Mouse (Mus musculus): ENCODE data around the gene Usf2. TPM values are rescaled to one million over a fixed set of nuclear protein-coding genes. Genes with fewer than 3 reads are reported as not detected.

Usf2 gene
- total RNA-seq (2021): 100 to 1,000 TPM in 1 of 2 experiments, 10 to 100 TPM in 1; 99.4 to 112 TPM
- long read RNA-seq, experiment 1, transcript Usf2-201 (10 exons, 2,419 nt): major isoform, 9 of 21 reads
- long read RNA-seq, experiment 1, partial matches to known transcripts: 1 of 21 reads
- long read RNA-seq, experiment 1, other reads (novel, unspliced or antisense): 6 of 21 reads
- long read RNA-seq, experiment 2, transcript Usf2-201 (10 exons, 2,419 nt): major isoform, 6 of 16 reads
- long read RNA-seq, experiment 2, partial matches to known transcripts: 3 of 16 reads
- long read RNA-seq, experiment 2, other reads (novel, unspliced or antisense): 7 of 16 reads

DNA sequence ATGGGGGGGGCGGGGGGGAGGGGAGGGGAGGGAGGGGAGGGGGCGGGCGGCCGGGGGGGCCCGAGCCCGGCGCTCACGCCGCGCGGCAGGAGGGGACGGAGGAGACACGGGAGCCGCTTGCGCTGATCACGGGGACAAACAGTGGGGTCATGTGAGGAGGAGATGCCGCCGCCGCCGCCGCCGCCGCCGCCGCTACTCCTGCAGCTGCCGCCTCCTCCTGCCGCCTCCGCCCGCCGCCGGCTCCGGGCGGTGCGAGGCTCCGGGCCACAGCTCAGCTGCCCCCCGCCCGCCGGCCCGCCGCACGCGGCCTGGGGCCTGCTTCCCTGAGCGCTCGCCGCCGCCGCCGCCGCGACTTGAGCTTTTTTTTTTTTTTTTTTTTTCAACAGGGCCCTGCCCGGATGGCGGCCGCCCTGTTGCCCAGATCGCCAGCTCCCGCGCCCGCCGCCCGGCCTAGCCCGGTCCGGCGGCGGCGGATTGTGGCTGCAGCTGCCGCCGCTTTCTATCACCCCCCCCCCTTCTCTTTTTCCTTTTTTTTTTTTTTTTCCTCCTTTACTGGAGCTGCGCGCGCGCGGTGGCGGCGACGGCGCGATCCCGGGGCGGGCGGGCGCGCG is at the start of gene Usf2:
Usf2 (minus strand) TSS at position 48 of the 611 bp plus-strand sequence.
- DNase-seq: peak; percentile 79 to 88

- DNase-seq: peak; percentile 38 to 70
These were observed 46.0 kb upstream of the Usf2 start for GRCm38 (mm10) chr7:31002650-31003049.

DNA sequence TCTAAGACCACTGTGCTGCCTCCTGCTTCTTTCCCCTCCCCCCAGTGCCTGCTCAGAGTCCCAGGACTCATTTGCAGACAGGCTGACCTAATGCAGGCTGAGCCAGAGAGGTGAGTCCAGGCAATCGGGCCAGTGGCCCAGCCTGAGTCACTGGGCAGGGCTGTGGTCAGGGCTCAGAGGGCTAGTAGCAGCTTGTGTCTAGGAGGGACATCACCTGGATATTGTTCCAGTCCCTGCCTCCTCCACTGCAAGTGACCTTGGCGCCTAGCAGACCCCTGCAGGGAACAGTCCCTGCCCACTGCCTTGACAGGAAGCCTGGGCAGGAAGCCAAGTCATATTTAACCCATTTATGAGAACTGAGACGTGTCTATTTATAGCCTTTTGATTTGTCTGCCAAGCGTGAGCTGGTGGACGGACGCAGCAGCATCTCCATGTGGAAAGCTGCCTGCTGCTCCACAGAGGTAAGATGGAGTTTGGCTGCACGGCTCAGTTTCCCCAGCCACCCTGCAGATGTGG is 44.0 kb upstream of the Usf2 start:
- peak; percentile 83 to 89 for DNase-seq

DNA sequence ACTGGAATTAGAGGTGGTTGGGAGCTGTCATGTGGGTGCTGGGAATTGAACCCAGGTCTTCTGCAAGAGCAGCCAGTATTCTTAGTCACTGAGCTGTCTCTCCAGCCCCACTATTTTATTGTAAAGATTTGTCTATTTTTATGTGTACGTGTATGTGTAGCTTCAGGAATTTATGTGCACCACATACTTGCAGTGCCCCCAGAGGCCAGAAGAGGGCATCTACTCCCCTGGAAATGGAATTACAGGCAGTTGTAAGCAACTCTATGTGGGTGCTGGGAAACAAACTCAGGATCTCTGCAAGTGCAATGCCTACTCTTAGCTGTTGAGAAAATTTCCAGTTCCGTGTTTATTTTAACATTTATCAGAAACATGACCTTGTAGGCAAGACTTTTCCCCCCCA is 39.9 kb upstream of the Usf2 start:
- no peak for DNase-seq

GRCm38 (mm10) chr7:30993986-30994385 is 37.4 kb upstream of the Usf2 start:
- DNase-seq: no peak

DNA sequence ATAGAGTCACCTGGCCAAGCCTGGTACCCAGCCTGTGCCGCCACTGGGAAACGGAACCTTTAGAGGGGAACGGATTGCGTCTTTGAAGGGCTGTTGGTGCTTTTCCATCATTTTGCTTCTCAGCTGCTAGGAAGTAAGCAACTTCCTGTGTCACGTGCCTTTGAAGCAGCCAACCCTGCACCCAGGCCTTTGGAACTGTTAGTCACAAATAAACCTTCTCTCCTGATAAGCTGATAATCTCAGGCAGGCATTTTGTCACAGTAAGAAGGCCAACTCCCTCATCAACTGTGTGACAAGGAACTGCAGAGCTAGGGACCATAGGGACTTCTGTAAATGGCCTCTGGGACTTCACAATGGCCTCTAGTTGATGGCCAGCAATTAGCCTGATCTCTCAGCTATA is 35.5 kb upstream of the Usf2 start:
- DNase-seq: no peak

DNA sequence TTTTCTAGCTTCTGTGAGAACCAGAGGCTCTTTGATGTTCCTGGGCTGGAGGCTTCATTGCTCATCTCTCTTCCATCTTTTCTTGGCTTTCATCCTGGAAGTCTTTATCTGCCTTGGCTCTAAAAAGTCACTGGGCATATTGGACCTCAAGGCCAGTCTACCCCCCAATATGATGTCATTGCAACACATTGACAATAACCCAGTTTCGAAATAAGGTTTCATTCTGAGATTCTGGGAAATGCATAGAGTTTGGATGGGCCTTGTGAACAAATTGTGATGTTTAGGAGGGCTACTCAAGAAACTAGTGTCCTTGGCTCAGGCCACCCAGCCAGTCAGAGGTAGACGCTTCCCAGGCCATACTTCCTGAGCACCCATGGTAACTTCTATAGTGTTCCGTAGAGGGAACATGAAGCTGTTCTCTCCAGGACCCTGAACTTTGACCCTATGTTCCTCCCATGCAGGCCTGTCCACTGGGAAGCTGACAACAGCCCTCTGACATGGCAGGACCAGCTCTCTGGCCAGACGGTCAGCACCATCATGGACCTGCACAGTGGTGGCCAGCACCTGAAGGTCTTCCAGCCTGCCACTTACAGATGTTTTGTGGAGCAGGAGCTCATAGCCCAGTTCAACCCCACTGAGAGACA is 32.0 kb upstream of the Usf2 start:
- no peak for DNase-seq

DNA sequence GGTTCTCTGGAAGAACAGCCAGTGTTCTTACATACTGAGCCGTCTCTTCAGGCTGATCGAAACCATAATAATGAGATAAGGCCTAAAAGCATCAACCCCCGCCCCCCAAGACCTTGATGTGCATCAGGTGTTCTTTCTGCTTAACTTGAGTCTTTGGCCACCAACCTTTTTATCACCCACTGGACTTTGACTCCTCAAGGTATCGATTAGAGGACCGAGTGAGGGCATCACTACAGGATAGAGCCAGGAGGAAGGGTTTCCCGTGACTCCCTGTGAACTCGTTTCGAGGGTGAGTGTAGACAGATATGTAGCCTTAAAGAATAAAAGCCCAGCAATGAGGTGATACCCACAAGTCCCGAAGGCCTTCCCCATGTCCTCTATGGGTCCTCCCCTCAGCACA is 28.8 kb upstream of the Usf2 start:
- no peak for DNase-seq

DNA sequence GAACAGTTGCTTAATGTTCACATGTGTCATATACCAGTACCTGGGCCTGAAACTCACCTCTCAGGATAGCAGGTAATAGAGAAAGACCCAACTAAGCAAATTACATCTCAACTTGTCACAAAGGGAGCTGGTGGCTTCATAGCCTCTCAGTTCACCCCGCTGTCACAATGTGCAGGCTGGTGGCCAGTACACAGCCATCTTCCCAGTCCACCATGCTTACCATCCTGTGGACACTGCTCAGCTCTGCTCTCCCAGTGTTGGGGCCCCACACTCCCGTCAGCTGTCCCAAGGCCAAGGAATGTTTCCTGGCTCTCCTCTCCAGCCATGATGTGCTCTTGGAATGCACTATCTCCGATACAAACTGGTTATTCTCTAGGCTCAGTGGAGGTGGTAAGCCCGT is 25.1 kb upstream of the Usf2 start:
- no peak for DNase-seq

GRCm38 (mm10) chr7:30973501-30974289 is 17.1 kb upstream of the Usf2 start, which contains the start of gene Fam187b:
Gene Fam187b (plus strand): TSS chr7:30973790.
- DNase-seq: peak; percentile 86 to 95

- DNase-seq: peak in 1 of 2 experiments; percentile 32
These were observed 16.6 kb upstream of the Usf2 start, which contains the start of gene Lsr for GRCm38 (mm10) chr7:30973251-30973500. Gene Lsr (minus strand): TSS chr7:30973464.

- DNase-seq: no peak
These were observed 16.0 kb upstream of the Usf2 start for GRCm38 (mm10) chr7:30972426-30973250.

GRCm38 (mm10) chr7:30971901-30972300 is 15.3 kb upstream of the Usf2 start:
- no peak for DNase-seq

DNA sequence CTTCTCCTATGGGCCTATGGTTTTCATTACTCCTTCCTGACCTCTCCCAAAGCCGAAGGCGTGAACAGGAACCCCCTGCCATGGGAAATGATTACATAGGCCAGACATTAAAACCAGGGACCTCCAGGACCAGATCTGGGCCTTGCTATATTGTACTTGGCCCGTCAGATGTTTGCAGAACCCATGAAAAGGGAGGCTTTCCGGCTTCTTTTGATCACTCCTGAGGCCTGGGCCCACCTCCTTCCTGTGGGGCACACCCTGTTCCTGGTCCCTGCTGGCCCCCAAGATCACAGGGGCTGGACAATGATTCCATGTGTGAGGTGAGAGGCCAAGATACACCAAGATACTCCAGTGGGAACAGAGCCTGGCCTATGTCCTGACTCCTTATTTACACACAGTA is 12.6 kb upstream of the Usf2 start:
- peak; percentile 22 to 73 for DNase-seq

DNA sequence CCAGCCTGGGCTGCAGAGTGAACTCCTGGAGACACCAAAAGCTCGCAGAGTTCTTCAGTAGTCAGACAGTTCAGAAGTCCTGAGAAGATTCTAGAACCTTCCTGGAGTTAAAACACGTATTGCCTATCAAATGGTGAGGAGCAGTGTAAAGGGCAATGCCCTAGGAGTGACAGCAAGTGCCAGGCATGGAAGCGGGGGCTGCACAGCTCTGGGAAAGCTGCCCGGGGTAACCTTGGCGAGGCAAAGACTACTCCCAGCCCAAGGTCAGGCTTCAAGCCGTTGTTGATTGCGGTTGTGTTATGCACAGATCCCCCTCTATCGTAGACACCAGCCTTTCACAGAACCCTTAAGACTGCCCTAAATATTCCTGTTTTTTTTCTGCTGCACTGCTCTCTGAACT is 12.0 kb upstream of the Usf2 start:
- no peak for DNase-seq

DNA sequence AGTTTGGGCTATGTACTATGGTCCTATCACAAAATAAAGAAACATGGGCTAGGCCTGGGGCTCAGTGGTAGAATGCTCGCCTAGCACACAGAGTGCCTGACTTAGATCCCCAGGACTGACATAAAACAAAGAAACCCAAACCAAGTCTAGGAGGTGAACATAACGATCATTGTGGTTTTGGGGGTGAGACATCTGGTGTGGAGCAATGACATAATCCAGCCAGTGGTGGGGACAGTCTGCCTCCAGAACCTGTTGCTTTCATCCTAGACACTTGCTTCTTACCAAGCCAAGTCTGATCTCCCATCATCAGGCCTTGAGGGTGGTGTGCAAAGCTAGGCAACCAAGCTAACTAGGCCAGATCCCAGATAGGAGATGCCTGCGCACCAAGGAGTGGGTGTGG is 10.1 kb upstream of the Usf2 start:
- DNase-seq: no peak

DNA sequence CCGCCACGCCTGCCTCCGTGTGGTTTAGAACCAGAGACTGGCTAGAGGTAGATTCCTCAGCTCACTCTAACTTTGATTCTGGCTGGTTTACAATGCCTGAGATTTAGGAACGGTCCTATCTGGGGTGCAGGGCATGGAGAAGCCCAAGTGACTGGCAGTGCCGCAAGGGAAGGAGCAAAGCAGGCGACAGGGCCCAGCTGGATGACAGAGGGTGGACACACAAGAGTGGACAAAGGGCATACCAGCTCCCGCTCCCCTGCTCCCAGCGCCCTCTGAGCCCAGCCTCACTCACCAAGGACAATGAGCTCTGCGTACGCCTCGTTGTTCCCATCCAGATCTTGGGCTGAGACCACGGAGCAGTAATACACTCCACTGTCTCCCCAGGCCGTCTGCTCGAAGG is 9.1 kb upstream of the Usf2 start:
- DNase-seq: no peak

DNA sequence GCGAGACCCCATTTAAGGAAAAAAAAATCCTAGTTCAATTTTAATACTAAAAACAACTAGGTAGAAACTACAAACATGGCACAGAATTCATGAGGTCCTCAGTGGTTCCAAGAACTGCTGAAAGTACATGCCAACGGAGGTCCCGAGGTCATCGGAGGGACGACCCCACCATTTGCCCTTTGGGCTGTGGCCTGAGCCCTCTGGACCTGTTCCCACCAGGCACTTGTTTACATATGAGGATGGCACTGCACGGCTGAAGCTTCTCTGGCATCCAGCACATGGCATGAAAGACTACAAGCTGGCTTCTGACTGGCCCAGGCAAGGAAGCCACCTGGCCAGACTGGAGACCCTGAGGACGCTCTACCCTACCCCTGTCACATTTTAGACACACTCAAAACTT is 7.8 kb upstream of the Usf2 start:
- no peak for DNase-seq

DNA sequence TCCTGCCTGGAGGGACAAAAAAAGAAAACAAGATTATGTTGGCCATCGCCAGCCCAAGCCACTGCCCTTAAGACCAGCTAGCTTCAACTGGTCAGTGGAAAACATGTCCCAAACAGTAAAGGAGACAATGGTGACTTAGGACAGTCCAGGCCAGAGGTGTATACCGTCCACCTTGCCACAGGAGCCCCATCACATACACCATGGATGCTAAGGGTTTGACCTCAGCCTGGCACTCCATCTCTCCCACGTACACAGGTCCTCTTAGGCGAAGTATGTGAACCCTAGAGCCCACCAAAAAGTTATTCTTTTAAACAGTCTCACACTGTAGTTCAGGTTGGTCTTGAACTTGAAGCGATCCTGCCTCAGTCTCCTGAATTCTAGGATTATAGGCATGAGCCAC is 6.3 kb upstream of the Usf2 start:
- no peak for DNase-seq

- no peak for DNase-seq
These were observed 3.3 kb upstream of the Usf2 start for GRCm38 (mm10) chr7:30959786-30960349.

GRCm38 (mm10) chr7:30958866-30959487 is 2.4 kb upstream of the Usf2 start:
- DNase-seq: no peak
